Mouse (Mus musculus): ENCODE results near the gene Metap1d.

DNA sequence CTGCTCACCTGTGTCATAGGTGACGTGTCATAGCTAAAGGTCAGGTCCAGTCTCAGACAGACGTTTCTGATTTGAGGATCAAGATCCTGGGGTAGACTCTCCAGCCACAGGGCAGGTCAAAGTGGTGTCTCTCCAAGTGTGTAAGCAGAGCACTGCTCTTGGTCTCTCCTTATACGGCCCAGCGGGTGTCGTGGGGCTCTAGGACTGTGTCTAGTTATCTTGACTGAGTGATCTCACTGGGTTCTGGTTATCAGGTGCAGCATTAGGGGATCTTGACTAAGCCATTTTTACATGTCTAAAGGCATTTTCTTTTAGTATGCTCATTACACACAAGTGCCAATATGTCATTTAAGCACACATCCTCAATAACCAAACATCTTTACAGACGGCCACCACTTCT lies 18.0 kb downstream of the Metap1d start:
- TF ChIP-seq NRF1 (IDR thresholded peaks at IDR 0.05; ENCODE audit: low read depth, low read length): no peak
- no peak for TF ChIP-seq EP300 (IDR thresholded peaks at IDR 0.05; ENCODE audit: low read length)
- TF ChIP-seq E2F4 (IDR thresholded peaks at IDR 0.05; ENCODE audit: insufficient replicate concordance, low read depth, low read length): no peak
- TF ChIP-seq SMC3 (IDR thresholded peaks at IDR 0.05; ENCODE audit: low read depth, low read length): no peak
- no peak for TF ChIP-seq POLR2AphosphoS2 (IDR thresholded peaks at IDR 0.05; ENCODE audit: low read depth, low read length)
- no peak for TF ChIP-seq CTCF (conservative IDR thresholded peaks at IDR 0.05 in 1 of 2, IDR thresholded peaks at IDR 0.05 in 1 of 2; ENCODE audit: low read depth in 2 of 2, low read length in 2 of 2)
- TF ChIP-seq ETS1 (conservative IDR thresholded peaks at IDR 0.05; ENCODE audit: low read depth, low read length): no peak

Data from CH12.LX (cell line).